In genomic region chr10:3507484-3508221, GRCm38 (mm10) we compare ENCODE assay signal across 10 mouse cellular contexts. TPM values are rescaled to one million over a fixed set of nuclear protein-coding genes. Genes with fewer than 3 reads are reported as not detected.
DNase-seq lines count a peak whose midpoint lies in the region; ATAC-seq lines count a peak whose summit lies in the region.
"Had no signal": no experiment of that assay in that cellular context is flagged by ENCODE, and none has a peak within 500 bp of the region (broad histone marks: within the 10 kb centered on the region; RNA-seq: fewer than 3 reads in every experiment).

No protein-coding gene starts in this region.

- H3K27ac ChIP-seq in limb, embryonic 11.5 days (replicated peaks; ENCODE audit: low read depth, low read length): no peak overlapping the region
- no peak overlapping the region for H3K27ac ChIP-seq in limb, embryonic 10.5 days
- H3K27ac ChIP-seq in embryonic facial prominence, embryonic 15.5 days (replicated peaks): no peak overlapping the region
- peak overlapping the region; percentile 41; the same call in 1 of the 2 replicates for H3K27ac ChIP-seq in stomach, embryonic 14.5 days (ENCODE audit: low read length)

- H3K27me3 ChIP-seq in limb, embryonic 11.5 days (ENCODE audit: control insufficient read depth, insufficient read depth, low read length): no peaks in the 10 kb centered on the region
- no peaks in the 10 kb centered on the region for H3K27me3 ChIP-seq in limb, embryonic 10.5 days (ENCODE audit: low read depth, poor library complexity, severe bottlenecking)
- H3K27me3 ChIP-seq in embryonic facial prominence, embryonic 15.5 days: no peaks in the 10 kb centered on the region
- no peaks in the 10 kb centered on the region for H3K27me3 ChIP-seq in stomach, embryonic 14.5 days (ENCODE audit: control insufficient read depth, insufficient read depth, low read length)

- DNase-seq in limb, embryonic 11.5 days (ENCODE audit: low spot score): peak; percentile 50
- no peak for DNase-seq in limb, embryonic 10.5 days (ENCODE audit: low spot score)
- peak; percentile 31 to 72 for DNase-seq in layer of hippocampus, adult 18-20 months (ENCODE audit: low spot score in 2 of 2)
- peak; percentile 77 for DNase-seq in lung, postnatal 14 days
- DNase-seq in spleen, postnatal 14 days (ENCODE audit: low spot score in 2 of 2): no peak

- 80% methylated on average over 8 of the region's 8 CpGs for WGBS in limb, embryonic 11.5 days
- WGBS in limb, embryonic 10.5 days: 91% methylated on average over 8 of the region's 8 CpGs
- 32% methylated on average over 8 of the region's 8 CpGs for WGBS in embryonic facial prominence, embryonic 15.5 days
- WGBS in stomach, embryonic 14.5 days: 34% methylated on average over 8 of the region's 8 CpGs

- H3K36me3 ChIP-seq in limb, embryonic 11.5 days (ENCODE audit: control insufficient read depth, insufficient read depth, low read length): no peaks in the 10 kb centered on the region
- no peaks in the 10 kb centered on the region for H3K36me3 ChIP-seq in limb, embryonic 10.5 days
- H3K36me3 ChIP-seq in embryonic facial prominence, embryonic 15.5 days: no peaks in the 10 kb centered on the region
- H3K36me3 ChIP-seq in stomach, embryonic 14.5 days (ENCODE audit: control insufficient read depth, insufficient read depth, low read length): no peaks in the 10 kb centered on the region
- H3K36me3 ChIP-seq: G1E had no signal

- no peak overlapping the region for H3K9ac ChIP-seq in limb, embryonic 11.5 days (ENCODE audit: low read length)
- no peak overlapping the region for H3K9ac ChIP-seq in embryonic facial prominence, embryonic 15.5 days
- H3K9ac ChIP-seq in stomach, embryonic 14.5 days (replicated peaks; ENCODE audit: low read depth, low read length): no peak overlapping the region

- H3K4me3 ChIP-seq in limb, embryonic 11.5 days (ENCODE audit: low read depth, low read length): no peak overlapping the region
- no peak overlapping the region for H3K4me3 ChIP-seq in limb, embryonic 10.5 days
- no peak overlapping the region for H3K4me3 ChIP-seq in embryonic facial prominence, embryonic 15.5 days (replicated peaks)
- H3K4me3 ChIP-seq in stomach, embryonic 14.5 days (ENCODE audit: low read depth, low read length): no peak overlapping the region

- H3K4me2 ChIP-seq in limb, embryonic 11.5 days (ENCODE audit: low read depth, severe bottlenecking): no peak overlapping the region
- no peak overlapping the region for H3K4me2 ChIP-seq in embryonic facial prominence, embryonic 15.5 days (replicated peaks)
- no peak overlapping the region for H3K4me2 ChIP-seq in stomach, embryonic 14.5 days (replicated peaks; ENCODE audit: low read depth, low read length)

- peak; percentile 67 for ATAC-seq in limb, embryonic 11.5 days (ENCODE audit: insufficient number of reproducible peaks, low FRiP score, low TSS enrichment, low read depth)
- ATAC-seq in embryonic facial prominence, embryonic 15.5 days (ENCODE audit: insufficient number of reproducible peaks, low FRiP score, low TSS enrichment, low read depth): 0 out of 2 replicates have a peak, but pooled peaks have one; percentile 18
- ATAC-seq in hematopoietic stem cell, adult 5-6 weeks (replicated peaks in 1 of 2; ENCODE audit: insufficient read depth in 1 of 2, low FRiP score in 2 of 2, low TSS enrichment in 1 of 2, low read depth in 1 of 2, poor library complexity in 2 of 2, severe bottlenecking in 2 of 2): peak; percentile 36 to 42; a peak in 1 of 4 replicates
- ATAC-seq in stomach, embryonic 14.5 days (ENCODE audit: insufficient number of reproducible peaks, insufficient read depth, low FRiP score, low read depth): peak; percentile 72

- H3K9me3 ChIP-seq in limb, embryonic 11.5 days (ENCODE audit: control insufficient read depth, low read length): no peaks in the 10 kb centered on the region; the same call in 1 of the 2 replicates
- H3K9me3 ChIP-seq in limb, embryonic 10.5 days (replicated peaks): no peaks in the 10 kb centered on the region
- no peaks in the 10 kb centered on the region for H3K9me3 ChIP-seq in embryonic facial prominence, embryonic 15.5 days (replicated peaks)
- no peaks in the 10 kb centered on the region for H3K9me3 ChIP-seq in stomach, embryonic 14.5 days (ENCODE audit: control insufficient read depth, low read depth, low read length)
- H3K9me3 ChIP-seq: G1E had no signal

- H3K4me1 ChIP-seq in limb, embryonic 11.5 days (ENCODE audit: control insufficient read depth, insufficient read depth, low read length): 0 out of 2 replicates have a peak, but pooled peaks cover 2% of the 10 kb centered on the region
- H3K4me1 ChIP-seq in limb, embryonic 10.5 days: peaks cover 10% of the 10 kb centered on the region
- peaks cover 16% of the 10 kb centered on the region for H3K4me1 ChIP-seq in embryonic facial prominence, embryonic 15.5 days
- H3K4me1 ChIP-seq in stomach, embryonic 14.5 days (ENCODE audit: control insufficient read depth, insufficient read depth, low read length): peaks cover 11% of the 10 kb centered on the region; the same call in 1 of the 2 replicates

RNA-seq across cellular contexts. Expression of gene Iyd, which starts 32.4 kb away (rescaled TPM):
- polyA plus RNA-seq in limb, embryonic 11.5 days (2014; fragmentation: Nextera tagmentation; extraction: Ambion mirVana): not detected in 2 replicates
- polyA plus RNA-seq in limb, embryonic 10.5 days (2016; fragmentation: Nextera tagmentation; extraction: Ambion mirVana): not detected in 2 replicates
- 0.98 and 1.2 TPM in 2 replicates for polyA plus RNA-seq in embryonic facial prominence, embryonic 15.5 days (2015; fragmentation: Nextera tagmentation; extraction: Ambion mirVana)
- not detected in 2 replicates for total RNA-seq in hematopoietic stem cell, adult 5-6 weeks (2017)
- total RNA-seq in layer of hippocampus, adult 18-20 months (2021): 1 to 10 TPM; 3.5 to 5.4 TPM
- polyA plus RNA-seq in stomach, embryonic 14.5 days (2014; fragmentation: Nextera tagmentation; extraction: Ambion mirVana): 7.8 and 9.3 TPM in 2 replicates
- total RNA-seq: gastrocnemius, postnatal 36 days had no signal
- polyA plus RNA-seq: G1E had no signal

Comparison
In these comparisons a context has a peak if more than half of its experiments do, and no peak if none do; other contexts are left out.
1. DNase-seq: peak in limb, embryonic 11.5 days (single experiment), layer of hippocampus, adult 18-20 months (2 of 2) and lung, postnatal 14 days (single experiment); none in limb, embryonic 10.5 days (single experiment) and spleen, postnatal 14 days (0 of 2).
2. ATAC-seq: peak in every context shown above with its lines; median percentile 72 in stomach, embryonic 14.5 days; 67 in limb, embryonic 11.5 days; 39 in hematopoietic stem cell, adult 5-6 weeks; 18 in embryonic facial prominence, embryonic 15.5 days.